Mouse (Mus musculus) erythroblast, adult 5-6 weeks (primary cell): ENCODE results near the gene Tax1bp3. TPM values are rescaled to one million over a fixed set of nuclear protein-coding genes. Genes with fewer than 3 reads are reported as not detected.

Experiments
- ATAC-seq: replicated peaks from 2 replicates; pipeline ENCODE4 v1.8.0; 2016; ENCODE audit warnings: moderate number of reproducible peaks, mild to moderate bottlenecking, moderate TSS enrichment, inconsistent platforms; ENCODE audit not compliant: poor library complexity, low FRiP score, severe bottlenecking
- total RNA-seq, 2 experiments: library from RNA; stranded (forward) in 1 of 2; stranded (reverse) in 1 of 2; fragments of 150-400 nt in 1 of 2; fragments of 200-764, 138-1000 nt in 1 of 2; gene quantifications; 2 replicates each; pipeline versions ENCODE4 v1.2.3 to v1.2.4; 2015 to 2017; ENCODE audit warnings: low replicate concordance in 2 of 2

The Tax1bp3 gene
- total RNA-seq, 2 experiments from 2014 or later, result 4.0 to 4.4 TPM

DNA sequence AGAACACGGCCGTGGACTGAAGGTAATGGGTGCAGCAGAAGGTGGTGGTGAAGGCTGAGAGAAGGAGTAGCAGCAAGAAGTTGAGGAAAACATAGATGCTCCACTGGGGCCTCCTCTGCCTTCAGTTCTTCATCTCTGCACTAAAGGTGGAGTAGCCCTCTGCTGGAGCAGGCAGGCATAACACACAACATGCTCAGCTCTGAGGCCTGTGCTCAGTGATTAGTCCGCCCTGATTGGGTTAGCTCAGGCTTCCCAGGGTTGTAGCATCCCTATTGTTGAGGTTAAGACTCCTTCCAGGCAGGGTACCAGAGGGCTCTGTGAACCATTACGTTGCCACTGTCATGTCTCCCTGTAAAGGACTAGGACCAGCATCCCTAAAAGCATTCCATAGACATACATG is 7.7 kb upstream of the Tax1bp3 start:
- peak; percentile 80 for ATAC-seq

DNA sequence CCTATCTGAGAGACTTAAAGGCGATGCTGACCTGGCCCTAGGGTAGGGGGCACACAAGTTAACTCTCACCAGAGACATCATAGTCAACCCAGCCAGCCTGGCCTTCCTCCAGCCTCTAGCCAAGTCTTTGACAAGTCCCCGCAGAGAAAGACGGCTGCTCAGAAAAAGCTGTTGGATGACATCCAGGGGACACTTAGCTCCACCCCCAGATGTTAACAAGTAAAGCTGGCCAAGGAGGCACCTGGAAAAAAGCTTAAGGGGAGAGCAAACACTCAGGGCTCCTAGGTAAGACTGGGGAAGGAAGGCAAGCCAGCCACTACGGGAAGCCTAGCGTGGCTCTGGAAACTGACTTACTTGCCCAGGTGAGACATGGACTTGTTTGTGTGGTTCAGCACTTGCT is 4.7 kb upstream of the Tax1bp3 start:
- no peak for ATAC-seq

DNA sequence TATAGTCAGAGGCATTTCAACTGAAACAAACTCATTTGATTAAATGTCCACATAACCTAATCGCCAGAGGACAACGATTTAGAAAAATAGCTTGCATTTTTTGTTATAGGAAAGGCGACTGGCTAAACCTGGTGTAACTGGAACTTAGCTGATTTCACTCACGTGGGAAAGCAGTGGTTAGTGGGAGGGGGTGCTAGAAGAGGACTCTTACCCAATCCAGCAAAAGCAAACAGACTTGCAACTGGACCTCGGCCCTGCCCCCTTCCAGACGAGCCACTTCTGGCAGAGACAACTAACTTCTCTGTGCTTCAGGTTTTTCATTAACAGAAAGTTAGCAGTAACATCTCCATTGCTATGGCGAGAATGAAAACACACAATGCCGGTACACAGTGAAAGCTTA is 1.3 kb upstream of the Tax1bp3 start:
- ATAC-seq, result no peak

DNA sequence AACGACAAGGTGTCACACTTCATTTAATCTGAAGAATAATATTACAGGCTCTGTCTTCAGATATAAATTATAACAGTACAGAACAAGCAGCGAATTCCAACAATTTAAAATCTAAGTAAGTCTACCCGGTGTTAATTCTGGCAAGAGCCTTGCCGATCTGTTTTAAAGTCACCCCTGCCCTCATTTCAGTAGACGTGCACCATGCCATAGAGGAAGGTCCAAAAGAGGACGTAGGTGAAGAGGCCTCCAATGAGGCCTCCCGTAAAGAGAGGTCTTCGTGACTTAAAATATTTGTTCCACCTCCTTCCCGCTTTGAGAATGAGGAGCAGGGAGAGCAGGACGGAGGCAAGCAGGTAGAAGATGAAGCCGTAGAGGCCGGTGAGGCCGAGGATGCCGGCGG is 697 bp upstream of the Tax1bp3 start:
- no peak for ATAC-seq

DNA sequence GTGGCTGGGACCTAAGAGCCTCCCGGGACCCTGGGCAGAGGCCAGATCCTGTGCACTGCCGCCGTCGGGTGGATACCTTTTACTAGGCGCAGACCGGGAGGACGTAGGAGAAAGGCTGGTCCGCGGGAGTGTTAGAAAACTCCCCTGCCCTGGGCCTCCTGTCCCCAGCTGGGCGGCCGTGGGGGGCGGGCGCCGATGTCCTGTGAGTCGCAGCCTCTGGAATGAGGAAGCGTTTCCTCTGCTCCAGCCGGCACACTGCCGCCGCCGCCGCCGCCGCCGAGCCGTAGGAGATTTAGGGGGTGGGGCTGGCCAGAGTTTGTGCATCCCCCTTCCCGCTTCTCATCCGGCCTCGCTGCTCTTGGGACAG is 609 bp downstream of the Tax1bp3 start:
- peak; percentile 38 for ATAC-seq

DNA sequence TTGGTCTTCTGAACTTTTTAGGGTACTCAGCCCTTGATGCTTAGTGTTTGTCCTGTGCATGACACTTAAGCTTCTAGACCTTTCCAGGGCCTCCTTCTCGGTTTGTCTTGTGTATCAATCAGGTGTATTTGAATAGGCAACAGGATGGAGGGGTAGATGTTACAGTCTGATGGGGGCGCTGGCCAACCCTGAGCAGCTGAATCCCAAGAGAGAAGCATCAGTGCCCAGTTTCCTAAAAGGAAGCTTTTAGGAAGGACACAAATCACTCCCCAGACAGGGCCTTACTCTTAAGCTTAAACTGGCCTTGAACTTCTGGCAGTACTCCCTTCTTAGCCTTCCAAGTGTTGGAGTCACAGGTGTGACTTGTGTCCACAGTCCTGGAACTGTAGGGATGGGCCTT is 1.0 kb downstream of the Tax1bp3 start:
- no peak for ATAC-seq

DNA sequence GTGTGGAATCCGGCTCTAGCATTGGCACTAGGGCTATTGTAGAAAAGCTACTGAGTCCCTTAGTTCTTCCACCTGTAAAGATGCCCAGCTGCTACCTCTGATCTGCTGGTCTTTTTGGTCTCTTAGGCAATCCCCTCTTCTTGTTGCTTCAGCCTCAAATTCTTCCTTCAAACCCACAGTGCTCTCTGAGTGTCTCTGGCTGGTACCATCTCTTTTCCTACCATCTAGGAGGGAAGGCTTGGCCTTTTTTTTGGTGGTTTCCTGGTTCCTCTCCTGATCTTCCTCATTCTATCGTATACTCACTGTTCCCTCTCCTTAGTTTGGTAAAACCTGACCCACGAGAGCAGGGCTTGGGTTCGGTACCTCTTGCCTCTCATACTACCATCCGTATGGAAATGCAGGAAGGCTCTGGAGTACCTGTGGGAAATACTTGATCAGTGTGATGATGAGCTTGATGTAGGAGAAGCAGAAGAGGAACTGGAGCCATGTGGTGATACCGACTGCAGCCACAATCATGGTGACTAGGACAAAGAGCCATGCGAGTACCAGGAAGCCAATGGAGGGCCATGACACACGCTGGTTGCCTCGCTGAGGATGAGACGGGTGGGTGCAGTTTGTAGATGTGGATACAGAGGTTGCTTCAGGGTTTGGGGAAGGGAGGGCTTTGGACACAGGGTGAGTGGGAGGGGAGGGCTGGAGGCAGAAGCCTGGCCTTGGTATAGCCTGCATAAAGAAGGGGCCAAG is 9.2 kb downstream of the Tax1bp3 start:
- ATAC-seq, result no peak

DNA sequence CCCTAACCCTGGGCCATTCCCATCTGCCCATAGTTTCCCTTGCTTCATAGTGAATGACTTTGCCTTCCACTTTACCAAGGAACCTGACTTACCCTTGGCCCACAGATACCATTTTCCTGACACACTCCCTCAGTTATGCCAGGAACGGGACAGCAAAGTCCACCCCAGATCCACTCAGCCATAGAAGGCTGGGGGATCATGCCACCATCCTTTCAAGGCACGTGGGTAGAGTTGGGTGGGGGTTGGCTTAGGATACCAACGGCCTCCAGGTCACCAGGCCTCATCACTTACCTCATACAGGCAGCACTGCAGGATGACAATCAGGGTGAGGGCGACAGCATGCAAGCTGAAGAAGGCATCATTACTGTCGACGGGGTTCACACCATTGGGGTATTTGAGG is 10.3 kb downstream of the Tax1bp3 start:
- no peak for ATAC-seq

DNA sequence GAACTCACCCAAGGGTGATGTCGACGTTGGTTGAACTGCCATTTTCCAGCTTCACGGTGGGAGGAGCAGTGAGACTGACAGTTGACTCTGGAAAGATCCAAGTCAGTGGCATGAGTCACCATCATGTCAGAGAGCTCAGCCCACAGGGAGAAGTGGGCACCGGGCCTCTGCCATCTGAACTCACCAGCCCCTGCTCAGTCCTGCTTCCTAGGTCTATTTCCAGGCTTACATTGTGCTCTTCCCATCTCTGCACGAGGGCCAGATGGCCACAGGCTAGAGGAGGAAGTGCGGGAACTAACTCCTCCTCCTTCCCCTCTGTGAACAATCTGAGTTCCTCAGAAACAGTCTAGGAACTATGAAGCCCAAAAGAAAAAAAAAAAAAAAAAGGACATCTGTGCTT is 16.2 kb downstream of the Tax1bp3 start:
- ATAC-seq, result no peak

DNA sequence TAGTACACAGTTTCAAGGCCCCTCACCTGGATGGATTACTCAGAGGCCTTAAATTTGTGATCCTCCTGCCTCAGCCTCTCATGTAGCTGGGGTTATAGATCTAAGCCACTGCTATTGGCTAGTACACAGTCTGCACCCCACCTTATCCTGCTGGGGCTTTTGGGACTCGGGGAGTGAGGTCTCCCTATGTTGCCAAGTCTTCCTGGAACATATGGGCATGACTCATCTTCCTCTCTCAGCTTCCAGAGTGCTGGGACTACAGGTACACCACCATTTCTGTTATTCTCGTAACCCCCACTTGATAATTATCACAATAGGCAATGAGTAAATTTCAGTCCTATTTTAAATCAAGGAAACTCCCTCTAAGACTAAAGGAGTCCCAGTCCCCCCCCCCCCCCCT is 17.6 kb downstream of the Tax1bp3 start:
- ATAC-seq, result no peak

DNA sequence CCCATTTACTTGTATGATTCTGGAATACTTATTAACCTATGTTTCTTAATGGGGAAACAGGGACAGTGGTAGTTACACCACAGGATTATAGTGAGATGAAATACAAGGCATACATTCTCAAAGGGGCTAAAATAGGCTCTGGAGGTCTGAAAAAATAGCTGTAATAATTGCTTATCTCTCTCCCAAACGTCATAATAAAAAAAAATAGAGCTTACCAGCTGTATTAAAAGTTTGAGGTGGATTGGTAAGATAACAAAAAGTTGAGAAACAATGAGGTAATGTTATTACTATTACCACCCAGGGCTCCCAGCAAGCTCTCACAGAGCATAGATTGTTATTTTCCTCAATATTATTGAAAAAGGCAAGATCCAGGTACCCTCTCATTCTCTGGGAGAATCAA is 21.3 kb downstream of the Tax1bp3 start:
- ATAC-seq, result no peak

DNA sequence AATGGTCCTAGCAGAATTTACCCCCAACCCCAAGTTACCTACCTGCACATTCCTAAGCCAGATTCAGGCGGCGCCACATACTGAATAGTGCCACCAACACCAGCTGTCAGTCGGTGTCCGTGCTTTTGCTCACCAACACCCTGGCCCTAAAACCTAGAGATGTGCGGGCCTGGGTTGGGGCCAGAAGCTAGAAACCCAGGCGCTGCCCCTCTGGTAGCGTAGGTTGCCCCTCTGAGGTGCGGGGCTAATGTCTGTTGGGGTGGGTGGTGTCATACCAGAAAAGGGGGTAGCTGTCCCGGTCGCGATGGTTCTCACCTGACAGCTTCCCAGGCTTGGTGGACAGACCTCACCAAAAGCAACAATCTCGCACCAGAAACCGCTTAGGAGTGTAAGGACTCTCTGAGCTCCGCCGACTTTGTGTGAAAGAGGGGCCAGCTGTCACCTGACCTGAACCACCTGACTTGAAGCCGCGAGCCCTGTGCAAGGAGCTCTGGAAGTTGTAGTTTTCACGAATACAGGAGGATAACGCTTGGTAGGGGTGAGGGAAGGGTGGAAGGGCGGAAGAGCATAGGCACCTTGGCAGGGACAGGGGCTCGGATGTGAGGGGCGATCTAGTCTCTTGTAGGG is 21.8 kb downstream of the Tax1bp3 start, which contains the start of gene Ctns:
Gene Ctns (minus strand): TSS at position 440 of the 627 bp plus-strand sequence.
- peak; percentile 91 for ATAC-seq

DNA sequence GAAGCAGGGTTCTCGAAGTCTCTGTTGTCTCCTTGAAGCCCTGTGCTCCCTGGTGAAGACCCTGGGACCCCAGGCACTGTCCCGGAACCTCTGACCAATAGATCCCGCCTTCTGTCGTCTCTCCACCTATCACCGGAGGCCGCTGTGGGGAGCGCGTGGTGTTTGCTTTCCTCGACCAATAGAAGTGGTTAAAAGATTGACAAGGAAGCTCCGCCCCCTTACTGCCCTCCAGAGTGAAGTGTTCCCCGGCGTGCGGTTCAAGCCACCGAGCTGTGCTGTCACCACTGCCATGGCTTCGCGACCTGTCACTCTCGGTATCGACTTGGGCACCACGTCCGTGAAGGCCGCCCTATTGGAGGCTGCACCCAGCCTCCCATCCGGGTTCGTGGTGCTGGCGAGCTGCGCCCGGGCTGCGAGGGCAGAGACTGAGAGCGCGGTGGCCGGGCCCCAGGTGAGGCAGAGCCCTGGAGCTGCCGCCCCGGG is 22.4 kb downstream of the Tax1bp3 start, which contains the start of gene Shpk:
Gene Shpk (plus strand): TSS at position 231 of the 483 bp plus-strand sequence.
- peak; percentile 96 for ATAC-seq

DNA sequence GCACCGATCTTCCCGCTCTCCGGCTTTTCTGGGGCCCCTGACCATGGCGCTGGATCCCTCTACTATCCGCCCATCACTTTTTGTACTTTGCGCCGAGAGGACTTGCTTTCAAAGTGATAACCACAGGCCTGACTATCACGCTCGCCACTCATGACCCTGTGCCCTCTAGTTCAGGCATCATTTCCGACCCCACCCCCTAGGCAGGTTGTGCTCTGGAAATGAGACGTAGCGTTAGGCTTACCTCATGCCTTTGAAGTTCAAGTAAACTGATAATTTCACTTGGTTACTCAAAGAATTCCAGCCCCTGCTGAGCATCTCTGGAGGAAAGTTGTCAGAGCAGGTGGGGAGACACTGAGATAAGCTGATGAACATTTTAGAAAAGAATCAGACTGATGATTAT is 23.0 kb downstream of the Tax1bp3 start:
- ATAC-seq, result 0 out of 2 replicates have a peak, but pooled peaks have one; percentile 15

DNA sequence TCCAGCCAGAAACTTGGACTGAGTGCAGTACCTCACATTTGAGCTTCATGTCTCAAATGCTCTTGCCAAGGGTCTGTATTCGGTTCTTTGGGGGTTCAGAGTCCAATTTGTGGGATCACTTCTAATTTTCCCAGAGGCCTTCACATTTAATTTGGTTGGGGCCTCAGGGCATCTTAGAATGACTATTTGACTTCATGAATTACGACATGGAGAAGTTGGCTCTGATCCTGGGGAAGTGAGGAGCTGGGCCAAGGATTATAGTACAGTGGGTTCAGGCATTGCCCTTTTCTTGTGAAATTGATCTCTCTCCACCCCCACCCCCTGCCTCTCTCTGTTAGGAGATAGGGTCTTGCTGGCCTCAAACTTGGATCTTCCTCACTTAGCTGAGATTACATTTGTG is 24.1 kb downstream of the Tax1bp3 start:
- no peak for ATAC-seq

DNA sequence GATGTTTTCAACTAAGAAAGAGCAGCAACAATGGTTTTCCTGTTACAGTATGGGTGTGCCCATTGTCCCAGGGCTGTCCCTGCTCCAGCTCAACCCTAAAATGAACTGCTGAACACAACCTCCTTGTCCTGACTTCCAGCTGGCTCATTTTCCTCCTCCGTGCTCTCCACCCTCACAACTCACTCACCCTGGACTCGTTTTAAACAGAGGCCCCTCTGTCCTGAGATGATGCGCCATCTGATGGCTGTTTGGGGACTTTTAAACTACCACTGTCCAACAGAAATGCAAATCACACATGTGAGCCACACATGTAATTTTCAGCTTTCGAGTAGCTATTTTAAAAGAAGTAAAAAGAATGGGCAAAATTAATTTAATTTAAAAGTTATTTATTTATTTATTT is 24.7 kb downstream of the Tax1bp3 start:
- ATAC-seq, result no peak

DNA sequence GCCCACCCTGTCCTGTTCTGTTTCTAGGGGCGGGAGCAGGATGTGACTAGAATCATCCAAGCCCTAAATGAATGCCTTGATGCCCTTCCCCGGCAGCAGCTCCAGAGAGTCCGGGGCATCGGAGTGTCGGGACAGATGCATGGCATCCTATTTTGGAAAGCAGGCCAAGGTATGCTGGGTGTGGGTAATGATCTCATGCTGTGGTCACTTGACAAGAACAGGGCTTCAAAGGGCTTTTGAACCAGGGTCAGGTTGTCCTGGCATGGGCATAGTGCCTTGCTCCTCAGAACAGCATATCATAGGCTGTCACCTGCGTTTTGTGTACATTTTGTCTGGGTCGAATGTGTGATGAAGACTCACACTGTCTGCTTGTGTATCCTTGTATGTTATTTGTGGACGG is 27.0 kb downstream of the Tax1bp3 start:
- ATAC-seq, result no peak

DNA sequence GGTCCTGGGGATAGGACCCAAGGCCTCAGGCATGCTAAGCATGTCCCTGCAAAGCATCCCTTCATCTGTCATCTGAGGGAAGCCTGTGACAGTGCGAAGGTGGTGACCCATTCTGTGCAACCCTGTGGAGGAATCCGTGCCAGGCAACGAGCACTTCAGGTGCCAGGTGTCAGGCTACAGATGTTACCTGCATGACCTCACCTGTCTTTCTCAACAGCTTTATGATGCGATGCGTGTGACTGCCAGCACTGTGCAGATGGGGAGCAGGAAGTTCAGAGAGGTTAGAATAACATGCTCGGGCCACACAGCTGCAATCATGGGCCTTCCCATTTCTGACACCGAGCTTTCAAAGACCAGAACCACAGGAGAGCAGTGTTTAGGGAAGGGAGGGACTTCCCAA is 28.3 kb downstream of the Tax1bp3 start:
- ATAC-seq, result no peak

DNA sequence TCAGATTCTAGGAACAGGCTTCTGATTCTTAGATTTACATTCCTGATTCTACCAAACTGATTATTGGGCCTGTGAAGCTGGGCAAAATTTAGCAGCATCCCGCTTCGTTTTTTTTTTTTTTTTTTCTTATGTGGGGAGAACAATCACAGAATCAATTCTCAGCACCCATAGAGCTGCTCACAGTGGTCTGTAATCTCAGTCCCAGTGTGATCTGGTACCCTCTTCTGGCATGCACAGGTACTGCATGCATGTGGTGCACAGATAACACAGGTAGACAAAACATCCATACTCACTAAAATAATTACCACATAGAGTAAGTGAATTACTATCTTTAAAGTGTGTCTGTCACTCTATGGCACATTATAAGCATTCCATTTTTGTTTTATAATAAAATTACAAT is 30.7 kb downstream of the Tax1bp3 start:
- no peak; the same call in 1 of the 2 replicates for ATAC-seq

DNA sequence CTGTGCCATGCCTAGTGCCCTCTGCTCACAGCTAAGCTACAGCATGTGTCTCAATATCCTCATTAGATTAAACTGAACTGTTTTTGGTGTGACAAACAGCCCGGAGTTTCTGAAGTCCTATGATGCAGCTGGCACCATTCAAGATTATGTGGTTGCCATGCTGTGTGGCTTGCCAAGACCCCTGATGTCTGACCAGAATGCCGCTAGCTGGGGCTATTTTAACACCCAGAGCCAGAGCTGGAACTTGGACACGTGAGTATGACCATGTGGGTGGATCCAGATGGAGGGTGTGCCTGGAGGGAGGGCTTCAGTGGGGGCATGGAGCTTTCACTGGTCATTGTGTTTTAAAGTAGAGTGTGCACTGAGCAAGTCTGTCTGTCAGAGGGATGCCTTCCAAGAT is 37.1 kb downstream of the Tax1bp3 start:
- no peak for ATAC-seq

DNA sequence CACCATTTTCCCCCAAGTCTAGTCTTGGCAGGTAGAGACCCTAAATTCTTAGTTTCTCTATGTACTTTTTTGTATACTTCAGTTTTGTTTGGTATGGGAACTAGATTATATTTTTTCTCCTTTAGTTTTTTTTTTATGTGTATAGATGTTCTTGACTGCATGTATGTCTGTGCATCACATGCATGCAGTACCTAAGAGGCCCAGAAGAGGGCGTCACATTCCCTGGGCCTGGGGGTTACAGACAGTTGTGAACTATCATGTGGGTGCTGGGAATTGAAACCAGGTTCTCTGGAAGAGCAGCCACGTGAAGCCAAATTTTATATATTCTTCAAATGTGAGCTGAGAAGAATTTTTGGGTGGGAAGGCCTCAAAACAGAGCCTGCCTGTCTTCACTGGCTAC is 42.8 kb downstream of the Tax1bp3 start:
- ATAC-seq, result no peak
